Mouse (Mus musculus): Measurements from ENCODE around the gene Gpatch8.

GRCm38 (mm10) chr11:102428981-102429540 lies 127.1 kb downstream of the Gpatch8 start:
- no peak for TF ChIP-seq POLR2A (IDR thresholded peaks at IDR 0.05; ENCODE audit: insufficient read length, low read depth)
- no peak for TF ChIP-seq MYOG (IDR thresholded peaks at IDR 0.05; ENCODE audit: control insufficient read depth in 1 of 3, insufficient read depth in 1 of 3, insufficient read length in 2 of 3, low read depth in 2 of 3)
- TF ChIP-seq USF1 (IDR thresholded peaks at IDR 0.05; ENCODE audit: low read depth): no peak
- TF ChIP-seq POLR2AphosphoS2 (IDR thresholded peaks at IDR 0.05; ENCODE audit: insufficient read length, low read depth): no peak
- TF ChIP-seq REST (IDR thresholded peaks at IDR 0.05; ENCODE audit: insufficient read depth, insufficient read length): no peak

All from myocyte (in vitro differentiated cells).